Mouse (Mus musculus): ENCODE results near the gene Cdh8.
"Not testable (repeated sequence)": the region's sequence is repeated elsewhere in the genome, so short reads cannot be mapped to it uniquely, and the experiment has no call there.

The Cdh8 gene

GRCm38 (mm10) chr8:99280375-99280774 lies 135.9 kb downstream of the Cdh8 start:
- no peak for DNase-seq (ENCODE audit: low spot score)

DNA sequence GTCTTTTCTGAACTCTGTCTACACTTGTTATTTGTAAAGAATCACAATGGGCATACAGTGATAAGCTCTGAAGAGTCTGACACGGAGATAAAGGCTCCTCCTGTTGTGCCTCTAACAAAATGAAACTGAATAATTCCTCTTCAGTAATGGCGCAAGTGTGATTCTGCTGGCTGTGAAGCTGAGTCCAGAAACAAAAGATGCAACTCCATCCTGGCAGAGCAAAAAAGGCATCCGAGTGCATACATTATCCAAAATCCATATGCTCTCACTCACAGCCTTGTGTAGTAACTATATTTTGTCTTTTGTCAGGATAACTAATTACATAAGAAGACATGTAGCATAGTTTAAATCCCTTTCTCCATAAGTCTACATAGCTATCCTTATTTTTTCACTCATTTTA lies 149.1 kb downstream of the Cdh8 start:
- no peak for DNase-seq (ENCODE audit: low spot score)

GRCm38 (mm10) chr8:99234372-99234771 lies 181.9 kb downstream of the Cdh8 start:
- no peak for DNase-seq (ENCODE audit: low spot score)

DNA sequence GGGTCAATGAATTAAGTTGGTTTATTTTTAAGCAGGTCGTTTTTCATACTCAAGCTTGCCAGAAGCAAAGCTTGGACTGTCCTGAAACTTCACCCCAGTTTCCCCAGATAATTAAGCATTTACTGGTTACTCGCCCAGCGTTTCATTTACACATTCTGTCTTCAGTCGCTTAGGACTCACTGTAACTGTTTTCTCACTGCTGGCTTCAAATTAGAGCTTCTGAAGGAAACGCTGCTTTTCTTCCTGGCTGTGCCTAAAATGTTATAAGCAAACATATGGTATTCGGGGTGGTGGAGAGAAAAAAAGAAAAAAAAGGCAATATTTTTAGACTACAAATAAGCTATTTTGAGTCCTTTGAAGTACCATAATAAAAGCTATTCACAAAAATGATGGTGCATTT lies 192.6 kb downstream of the Cdh8 start:
- DNase-seq (ENCODE audit: low spot score): no peak

- DNase-seq (ENCODE audit: low spot score): no peak
Observed at GRCm38 (mm10) chr8:99205194-99205593, 211.1 kb downstream of the Cdh8 start.

DNA sequence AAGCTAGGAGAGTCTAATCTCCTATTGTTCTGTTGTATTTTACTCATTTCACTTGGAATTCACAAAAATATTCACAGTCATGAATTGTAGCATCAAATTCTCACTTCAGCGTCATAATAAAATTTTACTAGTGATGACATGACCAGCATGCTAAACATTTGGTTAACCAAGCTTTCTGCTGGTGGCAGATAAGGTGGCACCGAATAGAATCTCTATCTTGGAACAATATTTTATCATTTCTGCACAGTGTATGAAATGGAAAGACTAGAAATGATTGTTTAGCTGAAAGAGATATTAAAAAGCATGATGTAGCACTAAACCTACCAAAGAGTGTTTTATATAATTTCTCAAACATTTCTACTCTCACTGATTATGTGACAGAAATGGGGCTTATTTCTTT lies 225.6 kb downstream of the Cdh8 start:
- DNase-seq (ENCODE audit: low spot score): no peak

DNA sequence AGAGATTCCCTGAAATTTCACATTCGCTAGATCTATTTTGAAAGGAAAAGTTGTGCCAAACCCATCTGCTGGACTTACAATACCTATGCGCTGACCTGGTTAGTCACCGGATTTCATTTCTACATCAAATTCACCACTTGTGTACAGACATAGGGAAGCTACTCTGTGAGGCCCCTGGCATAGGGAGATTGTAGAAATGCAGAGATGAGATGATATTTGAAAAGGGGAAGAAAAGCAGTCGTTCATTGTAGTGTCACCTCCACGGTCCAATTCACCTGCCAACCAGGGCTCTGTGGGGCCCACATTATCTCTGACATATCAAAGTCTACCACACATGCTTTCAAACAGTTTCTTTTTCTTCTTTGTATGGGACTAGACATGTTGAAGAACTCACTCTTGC lies 229.4 kb downstream of the Cdh8 start:
- DNase-seq (ENCODE audit: low spot score): no peak

DNA sequence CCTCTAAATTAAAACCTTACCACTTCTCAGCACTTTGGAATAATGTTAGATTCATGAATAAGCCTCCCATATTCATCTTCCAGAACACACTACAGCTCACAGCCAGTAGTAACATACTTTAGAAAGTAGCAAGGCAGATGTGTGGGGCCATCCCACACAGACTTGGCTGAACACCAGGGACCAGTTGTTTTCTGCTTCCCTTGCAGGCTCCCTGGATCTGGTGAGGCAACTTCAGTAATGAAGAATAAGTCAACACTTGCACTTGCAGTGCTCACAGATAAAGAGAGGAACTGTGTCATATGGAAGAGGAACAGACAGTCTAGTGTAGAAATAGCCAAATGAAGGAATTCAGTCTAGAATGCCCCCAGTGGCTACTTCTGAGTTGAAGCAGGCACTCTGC lies 232.1 kb downstream of the Cdh8 start:
- no peak for DNase-seq (ENCODE audit: low spot score)

- DNase-seq (ENCODE audit: low spot score): no peak
Observed at GRCm38 (mm10) chr8:99166966-99167365, 249.3 kb downstream of the Cdh8 start.

GRCm38 (mm10) chr8:99161633-99162032 lies 254.6 kb downstream of the Cdh8 start:
- no peak for DNase-seq (ENCODE audit: low spot score)

- no peak for DNase-seq (ENCODE audit: low spot score)
Observed at GRCm38 (mm10) chr8:99145436-99145835, 270.8 kb downstream of the Cdh8 start.

DNA sequence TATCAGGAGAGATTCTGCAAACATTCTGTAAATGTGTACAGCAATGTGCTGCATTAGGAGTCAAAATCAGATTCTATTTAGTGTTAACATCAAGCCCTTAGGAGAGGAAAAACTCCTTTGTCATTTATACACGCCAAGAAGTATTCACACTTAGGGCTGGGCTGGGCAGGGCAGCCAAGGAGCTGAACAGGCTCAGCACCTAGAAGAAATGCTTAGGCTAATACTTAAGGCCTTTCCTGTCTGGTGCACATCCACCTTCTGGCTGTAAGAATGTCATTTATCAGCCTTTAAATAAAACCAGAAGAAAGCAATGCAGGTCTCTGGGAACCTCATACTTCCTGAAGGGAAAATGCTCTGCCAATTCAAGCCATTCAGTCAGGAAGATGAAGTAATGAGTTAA lies 271.5 kb downstream of the Cdh8 start:
- not testable (repeated sequence) for DNase-seq (ENCODE audit: low spot score)

DNA sequence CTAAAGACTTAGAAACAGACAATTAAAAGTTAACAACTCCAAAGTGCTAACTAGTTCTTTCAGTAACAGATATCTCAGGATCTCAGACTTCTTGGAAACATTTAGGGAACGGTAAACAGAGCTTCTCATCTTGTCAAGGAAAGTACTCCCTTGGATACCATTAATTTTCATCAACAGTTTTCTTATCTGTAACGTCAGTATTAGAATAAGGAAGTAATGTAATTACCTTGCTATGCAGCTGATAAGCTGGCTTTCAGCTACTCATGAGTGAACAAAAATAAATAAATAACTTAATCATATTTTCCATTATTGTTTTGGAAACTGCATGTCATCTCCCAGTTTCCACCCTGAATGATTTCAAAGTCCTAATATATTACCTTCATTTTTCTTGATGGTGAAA lies 317.8 kb downstream of the Cdh8 start:
- DNase-seq (ENCODE audit: low spot score): no peak

- no peak for DNase-seq (ENCODE audit: low spot score)
Observed at GRCm38 (mm10) chr8:99051344-99051743, 364.9 kb downstream of the Cdh8 start.

- DNase-seq (ENCODE audit: low spot score): no peak
Observed at GRCm38 (mm10) chr8:99048664-99049363, 367.5 kb downstream of the Cdh8 start.

DNA sequence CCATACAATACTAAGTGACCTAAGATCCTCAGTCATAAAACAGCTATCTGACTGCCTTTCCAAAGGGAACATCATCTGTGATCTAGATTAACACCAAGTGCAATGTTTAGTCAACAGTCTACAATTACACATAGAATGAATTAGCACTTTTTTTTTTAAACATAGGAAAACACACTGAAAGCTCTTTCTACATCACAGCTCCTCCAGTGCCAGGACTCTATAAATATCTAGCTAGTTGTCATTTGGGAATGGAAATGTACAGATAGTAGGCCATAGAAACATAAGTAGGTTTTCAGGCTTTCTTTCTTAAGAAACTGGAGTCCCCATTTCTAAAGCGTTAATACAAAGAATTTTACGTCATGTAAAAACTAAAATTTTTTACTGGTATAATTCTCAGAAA lies 375.8 kb downstream of the Cdh8 start:
- DNase-seq (ENCODE audit: low spot score): no peak

DNA sequence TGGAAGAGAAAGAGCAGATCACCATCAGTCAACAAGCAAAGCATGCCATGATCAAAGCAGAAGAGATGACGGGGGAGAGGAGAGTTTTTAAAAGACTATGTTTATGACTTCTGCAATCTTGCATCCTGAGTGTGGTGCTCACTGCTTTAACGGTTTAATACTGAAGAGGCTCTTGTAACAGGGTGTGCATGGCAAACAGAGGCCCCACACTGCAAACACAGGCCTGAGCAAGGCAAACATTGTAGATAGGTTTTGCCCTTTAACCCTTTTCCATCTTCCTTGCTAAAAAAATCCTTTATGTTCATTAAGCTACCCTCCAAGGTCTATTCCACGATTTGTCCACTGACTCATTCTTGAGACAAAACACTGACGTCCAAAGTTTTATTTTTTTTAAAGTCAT lies 385.2 kb downstream of the Cdh8 start:
- DNase-seq (ENCODE audit: low spot score): no peak
